Mouse (Mus musculus): ENCODE measurements at regions not wholly inside any gene's neighbourhood (a gene's known extent, or its start where the extent isn't known, plus 50 kb on each side); places are given as distances from the start of the nearest gene placed in this dataset.

- Histone ChIP-seq H3K4me2 (no peak overlapping the region), H3K27ac (ENCODE audit: poor library complexity, severe bottlenecking) (no peak overlapping the region), H3K9me3 (replicated peaks) (peaks cover 3% of the 10 kb centered on the region; the same call in 1 of the 2 replicates), H3K36me3 (no peaks in the 10 kb centered on the region), H3K27me3 (replicated peaks) (no peaks in the 10 kb centered on the region), H3K4me1 (replicated peaks) (peaks cover 3% of the 10 kb centered on the region; the same call in 1 of the 2 replicates), H3K4me3 (no peak overlapping the region), H3K9ac (no peak overlapping the region)
- ATAC-seq (ENCODE audit: insufficient number of reproducible peaks, low FRiP score) = no peak
- 70% methylated on average over 4 of the region's 4 CpGs for WGBS
Measured at GRCm38 (mm10) chr2:128356326-128356725, 230.5 kb downstream of the Bcl2l11 start.

DNA sequence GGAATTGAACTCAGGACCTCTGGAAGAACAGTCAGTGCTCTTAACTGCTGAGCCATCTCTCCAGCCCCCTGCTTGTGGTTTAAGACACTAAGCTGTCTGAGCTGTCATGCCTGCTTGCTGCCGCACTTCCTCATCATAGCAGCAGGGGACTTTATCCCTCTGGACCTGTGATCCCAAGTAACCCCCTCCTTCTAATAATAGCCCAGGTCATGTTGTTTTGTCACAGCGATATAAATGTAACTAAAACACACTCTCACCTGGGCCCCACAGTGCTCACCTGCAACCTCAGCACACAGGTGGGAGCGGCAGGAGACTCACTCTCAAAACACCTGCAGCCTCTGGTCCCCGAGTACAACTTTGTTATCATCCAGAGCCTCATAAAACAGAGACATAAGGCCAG is 231.9 kb upstream of the Spdye4c start:
- Histone ChIP-seq H3K9me3 (replicated peaks) (peaks cover 3% of the 10 kb centered on the region; the same call in 1 of the 2 replicates), H3K36me3 (no peaks in the 10 kb centered on the region), H3K4me1 (replicated peaks) (peaks cover 12% of the 10 kb centered on the region), H3K9ac (no peak overlapping the region), H3K27ac (ENCODE audit: poor library complexity, severe bottlenecking) (no peak overlapping the region), H3K4me3 (no peak overlapping the region), H3K27me3 (replicated peaks) (no peaks in the 10 kb centered on the region), H3K4me2 (no peak overlapping the region)
- WGBS = 63% methylated on average over 4 of the region's 4 CpGs
- ATAC-seq (ENCODE audit: insufficient number of reproducible peaks, low FRiP score) = no peak

DNA sequence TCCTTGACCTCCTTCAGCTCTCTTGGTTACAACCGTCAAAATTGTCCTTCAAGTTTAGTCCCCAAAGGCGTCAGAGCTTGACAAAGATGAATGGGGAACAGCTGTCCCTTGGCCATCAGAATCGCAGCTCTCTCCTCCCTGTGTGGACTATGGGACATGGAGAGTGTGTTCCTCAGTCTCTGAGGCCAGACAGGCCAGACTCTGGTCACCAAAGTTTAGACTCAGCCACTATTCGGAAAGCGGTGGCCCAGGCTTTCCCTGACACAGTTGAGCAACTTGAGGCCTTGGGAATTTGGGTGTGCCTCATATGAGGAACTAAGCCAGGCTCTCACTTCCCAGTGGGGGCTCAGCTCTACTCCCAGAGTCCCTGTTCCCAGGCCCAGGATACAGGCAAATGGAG is 230.5 kb upstream of the Spdye4c start:
- Histone ChIP-seq H3K27me3 (replicated peaks) (no peaks in the 10 kb centered on the region), H3K27ac (ENCODE audit: poor library complexity, severe bottlenecking) (no peak overlapping the region)
- 79% methylated on average over 5 of the region's 5 CpGs for WGBS

DNA sequence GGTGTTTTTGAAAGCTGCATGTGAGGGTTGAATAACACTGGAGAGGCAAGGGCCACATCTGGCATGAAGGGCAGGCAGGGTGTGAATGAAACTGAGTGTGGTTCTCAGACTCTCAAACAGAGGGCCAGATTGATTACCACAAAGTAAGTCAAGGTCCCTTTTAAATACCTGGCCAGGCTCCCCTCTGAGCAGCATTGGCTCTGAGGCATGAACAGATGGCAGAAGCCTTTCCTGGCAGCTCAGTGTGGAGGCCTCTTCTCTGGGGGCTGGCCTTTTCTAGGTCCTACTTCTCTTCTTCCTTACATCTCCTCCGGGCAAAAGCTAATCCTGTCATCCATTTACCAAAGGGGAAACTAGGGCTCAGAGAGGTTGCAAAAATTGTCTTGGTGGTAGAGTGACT is 229.6 kb upstream of the Spdye4c start:
- Histone ChIP-seq H3K4me1 (replicated peaks) (peaks cover 34% of the 10 kb centered on the region), H3K4me2 (no peak overlapping the region), H3K27ac (ENCODE audit: poor library complexity, severe bottlenecking) (no peak overlapping the region), H3K27me3 (replicated peaks) (no peaks in the 10 kb centered on the region), H3K4me3 (no peak overlapping the region), H3K9me3 (replicated peaks) (no peaks in the 10 kb centered on the region), H3K36me3 (no peaks in the 10 kb centered on the region), H3K9ac (no peak overlapping the region)
- ATAC-seq (ENCODE audit: insufficient number of reproducible peaks, low FRiP score) = no peak
- WGBS = 88% methylated on average over 1 of the region's 1 CpGs

More for the DNA sequence above, 230.5 kb upstream of the Spdye4c start:
- no peak for ATAC-seq (ENCODE audit: insufficient number of reproducible peaks, low FRiP score)
- Histone ChIP-seq H3K4me1 (replicated peaks) (peaks cover 26% of the 10 kb centered on the region), H3K4me2 (no peak overlapping the region), H3K9ac (no peak overlapping the region), H3K36me3 (no peaks in the 10 kb centered on the region), H3K4me3 (no peak overlapping the region), H3K9me3 (replicated peaks) (peaks cover 3% of the 10 kb centered on the region; the same call in 1 of the 2 replicates)

- Histone ChIP-seq H3K27me3 (replicated peaks) (no peaks in the 10 kb centered on the region), H3K27ac (ENCODE audit: poor library complexity, severe bottlenecking) (peak overlapping the region; percentile 76), H3K4me3 (no peak overlapping the region), H3K9ac (no peak overlapping the region), H3K4me2 (peak overlapping the region; percentile 55), H3K9me3 (replicated peaks) (no peaks in the 10 kb centered on the region), H3K36me3 (no peaks in the 10 kb centered on the region), H3K4me1 (replicated peaks) (peaks cover 35% of the 10 kb centered on the region)
- ATAC-seq (ENCODE audit: insufficient number of reproducible peaks, low FRiP score) = peak; percentile 76
- WGBS = 24% methylated on average over 14 of the region's 14 CpGs
Measured at GRCm38 (mm10) chr2:128364161-128364560, 226.8 kb upstream of the Spdye4c start.

- H3K27me3 ChIP-seq (replicated peaks) = no peaks in the 10 kb centered on the region
- 7% methylated on average over 3 of the region's 3 CpGs for WGBS
- peak overlapping the region; percentile 76 for H3K27ac ChIP-seq (ENCODE audit: poor library complexity, severe bottlenecking)
Measured at GRCm38 (mm10) chr2:128365004-128365403, 226.0 kb upstream of the Spdye4c start.

DNA sequence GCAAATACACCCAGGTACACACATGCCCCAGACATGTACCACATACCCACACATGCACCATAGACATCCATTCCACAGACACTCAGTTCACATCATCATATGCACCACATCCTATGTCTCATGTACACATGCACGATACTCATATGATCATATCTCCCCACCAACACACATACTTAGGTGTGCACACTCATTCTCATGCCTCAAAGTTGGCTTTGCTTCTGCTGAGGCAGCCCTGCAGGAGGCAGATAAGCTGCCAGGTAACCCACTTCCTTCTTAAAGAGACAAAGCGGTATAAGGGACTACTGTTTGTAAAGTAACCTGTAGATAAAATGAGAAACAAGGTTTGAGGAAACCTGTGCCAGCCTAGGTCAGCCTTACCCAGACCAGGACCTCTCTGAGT is 225.2 kb upstream of the Spdye4c start:
- Histone ChIP-seq H3K4me2 (no peak overlapping the region), H3K27ac (ENCODE audit: poor library complexity, severe bottlenecking) (no peak overlapping the region), H3K9ac (no peak overlapping the region), H3K4me3 (no peak overlapping the region), H3K36me3 (no peaks in the 10 kb centered on the region), H3K9me3 (replicated peaks) (no peaks in the 10 kb centered on the region), H3K27me3 (replicated peaks) (no peaks in the 10 kb centered on the region), H3K4me1 (replicated peaks) (peaks cover 38% of the 10 kb centered on the region)
- WGBS = 86% methylated on average over 2 of the region's 2 CpGs
- no peak for ATAC-seq (ENCODE audit: insufficient number of reproducible peaks, low FRiP score)

More at GRCm38 (mm10) chr2:128365004-128365403, 226.0 kb upstream of the Spdye4c start:
- Histone ChIP-seq H3K4me2 (peak overlapping the region; percentile 55; the same call in 1 of the 2 replicates), H3K4me1 (replicated peaks) (peaks cover 33% of the 10 kb centered on the region), H3K9me3 (replicated peaks) (no peaks in the 10 kb centered on the region), H3K36me3 (no peaks in the 10 kb centered on the region), H3K9ac (no peak overlapping the region), H3K4me3 (no peak overlapping the region)
- 0 out of 2 replicates have a peak, but pooled peaks have one; percentile 51 for ATAC-seq (ENCODE audit: insufficient number of reproducible peaks, low FRiP score)

DNA sequence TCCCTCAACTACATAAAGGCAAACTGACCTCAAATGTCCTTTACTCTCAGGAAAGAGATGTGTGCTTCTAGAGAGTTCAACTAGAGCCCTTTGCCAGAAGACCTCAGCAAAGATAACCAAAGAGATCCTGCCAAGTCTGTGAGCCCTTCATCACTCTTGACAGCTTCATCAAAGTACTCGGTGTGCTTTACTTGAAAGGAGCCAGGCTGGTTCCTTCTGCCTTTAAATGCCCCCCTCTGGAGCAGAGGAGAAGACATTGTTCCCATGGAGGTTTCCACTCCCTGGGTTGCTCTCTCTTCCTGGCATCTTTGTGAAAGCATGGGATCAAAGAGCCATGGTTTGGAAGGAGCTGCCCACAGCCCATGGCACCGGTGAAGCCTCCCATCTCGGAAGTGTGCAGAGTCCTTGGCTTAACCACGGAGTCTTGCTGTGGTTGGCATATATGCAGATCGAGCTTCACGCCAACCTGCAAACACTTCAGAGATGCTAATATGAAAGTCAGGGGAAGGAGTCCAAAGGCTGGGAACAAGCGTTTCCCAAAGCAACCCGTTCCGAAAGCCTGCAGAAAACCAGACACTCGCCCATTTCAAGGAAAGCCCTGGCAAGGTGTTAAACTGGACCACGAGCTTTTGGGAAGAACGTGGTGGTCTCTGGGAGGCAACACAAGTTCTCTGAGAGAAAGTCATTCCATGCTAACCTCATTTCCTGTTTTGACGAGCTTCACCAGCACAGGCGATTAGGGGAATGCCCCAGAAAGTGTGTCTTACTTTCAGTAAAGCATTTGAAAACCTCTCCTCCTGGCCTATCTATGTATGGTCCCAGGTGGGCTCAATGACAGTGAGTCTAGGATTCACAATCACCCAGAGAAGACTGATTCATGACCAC is 223.5 kb upstream of the Spdye4c start:
- no peak for ATAC-seq (ENCODE audit: insufficient number of reproducible peaks, low FRiP score)
- H3K9me3 ChIP-seq (replicated peaks) = no peaks in the 10 kb centered on the region
- peaks cover 47% of the 10 kb centered on the region for H3K4me1 ChIP-seq (replicated peaks)
- H3K27me3 ChIP-seq (replicated peaks) = no peaks in the 10 kb centered on the region
- H3K27ac ChIP-seq (ENCODE audit: poor library complexity, severe bottlenecking) = no peak overlapping the region
- H3K4me2 ChIP-seq = no peak overlapping the region
- H3K4me3 ChIP-seq = no peak overlapping the region
- no peaks in the 10 kb centered on the region for H3K36me3 ChIP-seq
- H3K9ac ChIP-seq = no peak overlapping the region
- WGBS = 79% methylated on average over 14 of the region's 14 CpGs

GRCm38 (mm10) chr2:128368534-128369273 is 222.3 kb upstream of the Spdye4c start:
- Histone ChIP-seq H3K36me3 (no peaks in the 10 kb centered on the region), H3K9me3 (replicated peaks) (no peaks in the 10 kb centered on the region), H3K9ac (no peak overlapping the region), H3K27ac (ENCODE audit: poor library complexity, severe bottlenecking) (no peak overlapping the region), H3K4me1 (replicated peaks) (peaks cover 54% of the 10 kb centered on the region), H3K4me3 (no peak overlapping the region), H3K27me3 (replicated peaks) (no peaks in the 10 kb centered on the region), H3K4me2 (no peak overlapping the region)
- ATAC-seq (ENCODE audit: insufficient number of reproducible peaks, low FRiP score) = no peak
- 65% methylated on average over 7 of the region's 7 CpGs for WGBS

GRCm38 (mm10) chr2:128370821-128371220 is 220.2 kb upstream of the Spdye4c start:
- 37% methylated on average over 10 of the region's 10 CpGs for WGBS
- H3K9me3 ChIP-seq (replicated peaks) = no peaks in the 10 kb centered on the region
- no peaks in the 10 kb centered on the region for H3K27me3 ChIP-seq (replicated peaks)
- H3K27ac ChIP-seq (ENCODE audit: poor library complexity, severe bottlenecking) = no peak overlapping the region
- no peak for ATAC-seq (ENCODE audit: insufficient number of reproducible peaks, low FRiP score)
- peaks cover 34% of the 10 kb centered on the region for H3K4me1 ChIP-seq (replicated peaks)
- no peak overlapping the region for H3K4me2 ChIP-seq
- no peaks in the 10 kb centered on the region for H3K36me3 ChIP-seq
- H3K4me3 ChIP-seq = no peak overlapping the region
- no peak overlapping the region for H3K9ac ChIP-seq

- ATAC-seq (ENCODE audit: insufficient number of reproducible peaks, low FRiP score) = no peak
- Histone ChIP-seq H3K9ac (no peak overlapping the region), H3K9me3 (replicated peaks) (no peaks in the 10 kb centered on the region), H3K27ac (ENCODE audit: poor library complexity, severe bottlenecking) (no peak overlapping the region), H3K4me2 (no peak overlapping the region), H3K4me3 (no peak overlapping the region), H3K27me3 (replicated peaks) (no peaks in the 10 kb centered on the region), H3K4me1 (replicated peaks) (peaks cover 27% of the 10 kb centered on the region), H3K36me3 (no peaks in the 10 kb centered on the region)
- WGBS = 75% methylated on average over 13 of the region's 13 CpGs
Measured at GRCm38 (mm10) chr2:128372204-128372603, 218.8 kb upstream of the Spdye4c start.
